Mouse (Mus musculus): Measurements from ENCODE around the gene Map1b.

DNA sequence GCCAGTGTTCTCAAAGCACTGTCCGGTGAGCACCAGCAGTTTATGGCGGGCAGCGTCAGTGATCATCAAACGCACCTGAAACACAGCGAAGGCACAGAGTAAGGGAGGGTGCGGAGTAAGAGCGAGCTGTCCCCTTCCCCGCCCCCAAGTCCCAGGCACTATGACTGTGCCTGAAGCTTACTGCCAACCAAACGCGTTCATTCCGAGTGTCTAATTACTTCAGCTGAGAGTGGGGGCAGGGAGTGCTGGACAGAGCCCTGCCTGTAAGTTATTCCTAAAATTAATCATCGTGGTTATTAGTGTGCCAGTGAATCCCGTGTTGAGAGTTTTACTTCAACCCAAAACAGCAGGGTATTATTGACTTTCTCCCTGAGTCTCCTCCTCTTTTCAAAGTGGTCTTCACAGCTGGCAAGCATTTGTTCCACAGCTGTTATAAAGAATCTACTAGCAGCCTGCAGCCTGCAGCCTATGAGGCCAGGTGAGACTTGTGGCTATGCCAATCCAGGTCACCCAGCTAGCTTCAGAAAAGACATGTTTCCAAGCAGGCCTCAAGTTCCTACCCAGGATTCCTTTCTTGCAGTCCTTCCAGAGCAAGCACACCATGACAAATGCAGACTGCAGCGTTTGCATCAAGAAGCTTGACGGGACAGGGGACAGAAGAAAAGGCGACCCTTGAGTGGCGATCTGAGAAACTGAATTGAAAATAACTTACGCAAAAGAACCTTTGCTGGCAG is 74.5 kb downstream of the Map1b start:
- TF ChIP-seq CTCF (IDR thresholded peaks at IDR 0.05; ENCODE audit: low read depth): no peak
- TF ChIP-seq EP300 (IDR thresholded peaks at IDR 0.05; ENCODE audit: low read depth): no peak
